Mouse (Mus musculus): ENCODE measurements around the gene Prkag2. TPM values are rescaled to one million over a fixed set of nuclear protein-coding genes. Genes with fewer than 3 reads are reported as not detected.
"Not testable (repeated sequence)": the region's sequence is repeated elsewhere in the genome, so short reads cannot be mapped to it uniquely, and the experiment has no call there.

The Prkag2 gene
- polyA plus RNA-seq, 1 experiment from 2014 or later: 109 TPM

DNA sequence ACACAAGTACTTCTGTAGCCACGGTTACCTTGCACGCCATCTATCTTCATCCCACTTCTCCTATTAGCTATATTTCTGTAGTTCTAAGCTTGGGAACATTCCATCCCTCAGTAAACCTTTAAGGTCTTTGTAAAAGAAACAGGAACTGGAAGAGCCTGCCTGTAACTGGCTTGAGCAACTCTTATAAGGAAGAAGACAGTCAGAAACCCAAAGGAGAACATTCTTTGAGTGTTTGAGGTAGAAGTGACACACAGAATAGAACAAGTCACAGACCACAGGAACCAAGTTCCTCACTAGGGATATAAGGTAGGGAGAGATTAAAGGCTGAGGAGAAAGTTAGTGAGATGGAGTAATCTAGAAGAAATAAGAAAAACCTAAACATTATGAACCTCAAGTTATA is 273.3 kb downstream of the Prkag2 start:
- no peak for ATAC-seq
- H3K9ac ChIP-seq (replicated peaks; ENCODE audit: low read depth, low read length): no peak overlapping the region
- H3K9me3 ChIP-seq (ENCODE audit: control insufficient read depth, low read length): no peaks in the 10 kb centered on the region
- no peak overlapping the region for H3K27ac ChIP-seq (ENCODE audit: low read length)
- H3K4me2 ChIP-seq (ENCODE audit: low read length): no peak overlapping the region
- WGBS: 82% methylated on average over 2 of the region's 2 CpGs
- H3K27me3 ChIP-seq (replicated peaks; ENCODE audit: control insufficient read depth, insufficient read depth, low read length): no peaks in the 10 kb centered on the region
- H3K36me3 ChIP-seq (ENCODE audit: control insufficient read depth, insufficient read depth): no peaks in the 10 kb centered on the region
- no peak overlapping the region for H3K4me3 ChIP-seq (replicated peaks; ENCODE audit: low read length)
- peaks cover 4% of the 10 kb centered on the region; the same call in 1 of the 2 replicates for H3K4me1 ChIP-seq (replicated peaks; ENCODE audit: control insufficient read depth, insufficient read depth, low read length)

DNA sequence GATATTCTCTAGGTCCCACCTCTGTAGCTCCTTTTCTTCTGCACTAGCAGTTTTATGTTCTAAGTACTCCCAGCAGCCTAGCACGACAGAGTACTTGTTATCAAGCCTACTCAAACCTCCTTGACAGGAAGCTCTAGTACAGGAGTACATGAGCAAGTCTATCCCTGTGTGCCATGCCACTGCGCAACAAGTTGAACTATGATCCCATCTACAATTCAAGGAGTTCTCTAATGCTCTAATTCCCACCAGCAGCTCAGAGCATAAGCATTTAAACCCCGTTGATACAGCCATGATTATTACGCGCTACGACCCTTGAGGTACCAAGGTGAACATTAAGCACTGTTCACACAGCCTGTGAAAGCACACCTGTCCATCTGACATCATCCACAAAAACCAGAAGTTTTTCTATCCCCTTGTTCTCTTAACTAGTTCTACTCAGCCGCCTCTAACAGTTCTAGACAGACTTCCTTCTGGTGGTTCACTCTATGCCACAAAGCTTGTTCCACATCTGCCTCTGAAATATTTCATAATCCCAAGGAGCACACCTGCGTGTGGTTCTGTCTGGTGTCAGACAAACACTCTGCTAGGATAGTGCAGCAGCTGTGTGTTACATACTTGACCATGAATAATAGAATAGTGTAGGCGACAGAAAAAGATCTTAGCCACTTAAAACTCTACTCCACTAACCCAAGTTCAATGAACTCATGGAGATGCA is 274.2 kb downstream of the Prkag2 start:
- no peak for ATAC-seq
- Histone ChIP-seq H3K4me1 (replicated peaks; ENCODE audit: control insufficient read depth, insufficient read depth, low read length) (peaks cover 4% of the 10 kb centered on the region; the same call in 1 of the 2 replicates), H3K9me3 (ENCODE audit: control insufficient read depth, low read length) (no peaks in the 10 kb centered on the region), H3K27ac (ENCODE audit: low read length) (no peak overlapping the region), H3K4me2 (ENCODE audit: low read length) (no peak overlapping the region), H3K27me3 (replicated peaks; ENCODE audit: control insufficient read depth, insufficient read depth, low read length) (no peaks in the 10 kb centered on the region), H3K9ac (replicated peaks; ENCODE audit: low read depth, low read length) (no peak overlapping the region), H3K4me3 (replicated peaks; ENCODE audit: low read length) (no peak overlapping the region), H3K36me3 (ENCODE audit: control insufficient read depth, insufficient read depth) (no peaks in the 10 kb centered on the region)
- 89% methylated on average over 9 of the region's 9 CpGs for WGBS

DNA sequence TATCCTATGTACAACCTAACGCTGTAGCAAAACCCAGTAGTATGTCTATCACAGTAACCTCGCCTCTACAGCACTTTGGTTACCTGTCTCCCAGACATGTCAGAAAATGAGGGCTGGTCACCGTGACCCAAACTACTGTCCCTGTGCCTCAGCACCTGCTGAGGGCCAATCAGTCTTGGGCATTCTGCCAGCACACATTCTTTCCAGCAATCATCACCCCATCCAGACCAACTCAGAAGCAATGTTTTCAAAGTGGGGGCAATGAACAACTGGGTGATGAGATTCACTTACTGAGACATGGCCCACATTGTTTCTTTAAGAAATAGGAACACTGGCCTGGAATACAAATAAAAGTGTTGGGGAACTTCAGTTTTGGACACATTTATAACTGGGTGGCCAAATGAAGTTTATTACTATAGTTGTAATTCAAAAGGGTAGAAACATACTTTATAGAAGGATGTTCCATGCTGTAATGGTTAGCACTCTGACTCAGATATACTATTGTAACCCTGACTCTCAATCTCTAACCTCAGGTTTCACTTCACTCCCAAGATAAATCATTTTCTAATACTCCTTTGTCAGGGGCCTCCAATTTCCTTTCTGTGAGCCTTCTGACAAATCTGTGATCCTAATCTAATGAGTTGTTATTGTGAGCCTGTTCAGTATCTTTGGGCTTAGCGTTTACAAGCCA is 274.9 kb downstream of the Prkag2 start:
- no peak overlapping the region for H3K27ac ChIP-seq (ENCODE audit: low read length)
- no peak for ATAC-seq
- H3K9me3 ChIP-seq (ENCODE audit: control insufficient read depth, low read length): no peaks in the 10 kb centered on the region
- H3K4me1 ChIP-seq (replicated peaks; ENCODE audit: control insufficient read depth, insufficient read depth, low read length): peaks cover 4% of the 10 kb centered on the region; the same call in 1 of the 2 replicates
- WGBS: 76% methylated on average over 4 of the region's 4 CpGs
- H3K27me3 ChIP-seq (replicated peaks; ENCODE audit: control insufficient read depth, insufficient read depth, low read length): no peaks in the 10 kb centered on the region
- no peak overlapping the region for H3K9ac ChIP-seq (replicated peaks; ENCODE audit: low read depth, low read length)
- H3K36me3 ChIP-seq (ENCODE audit: control insufficient read depth, insufficient read depth): no peaks in the 10 kb centered on the region
- no peak overlapping the region for H3K4me2 ChIP-seq (ENCODE audit: low read length)
- H3K4me3 ChIP-seq (replicated peaks; ENCODE audit: low read length): no peak overlapping the region

- no peaks in the 10 kb centered on the region for H3K9me3 ChIP-seq (ENCODE audit: control insufficient read depth, low read length)
- H3K4me1 ChIP-seq (replicated peaks; ENCODE audit: control insufficient read depth, insufficient read depth, low read length): peaks cover 4% of the 10 kb centered on the region; the same call in 1 of the 2 replicates
- H3K27me3 ChIP-seq (replicated peaks; ENCODE audit: control insufficient read depth, insufficient read depth, low read length): no peaks in the 10 kb centered on the region
- ATAC-seq: no peak
- no peak overlapping the region for H3K27ac ChIP-seq (ENCODE audit: low read length)
- 83% methylated on average over 6 of the region's 6 CpGs for WGBS
- no peak overlapping the region for H3K4me3 ChIP-seq (replicated peaks; ENCODE audit: low read length)
- H3K36me3 ChIP-seq (ENCODE audit: control insufficient read depth, insufficient read depth): no peaks in the 10 kb centered on the region
- no peak overlapping the region for H3K9ac ChIP-seq (replicated peaks; ENCODE audit: low read depth, low read length)
- H3K4me2 ChIP-seq (ENCODE audit: low read length): no peak overlapping the region
Measured at GRCm38 (mm10) chr5:24823864-24824405, 276.5 kb downstream of the Prkag2 start.

GRCm38 (mm10) chr5:24822781-24823180 is 277.7 kb downstream of the Prkag2 start:
- H3K36me3 ChIP-seq (ENCODE audit: control insufficient read depth, insufficient read depth): no peaks in the 10 kb centered on the region
- 77% methylated on average over 3 of the region's 3 CpGs for WGBS
- H3K27me3 ChIP-seq (replicated peaks; ENCODE audit: control insufficient read depth, insufficient read depth, low read length): no peaks in the 10 kb centered on the region
- no peak overlapping the region for H3K27ac ChIP-seq (ENCODE audit: low read length)
- H3K9me3 ChIP-seq (ENCODE audit: control insufficient read depth, low read length): no peaks in the 10 kb centered on the region
- H3K4me2 ChIP-seq (ENCODE audit: low read length): no peak overlapping the region
- no peak for ATAC-seq
- H3K4me1 ChIP-seq (replicated peaks; ENCODE audit: control insufficient read depth, insufficient read depth, low read length): peaks cover 4% of the 10 kb centered on the region; the same call in 1 of the 2 replicates
- no peak overlapping the region for H3K9ac ChIP-seq (replicated peaks; ENCODE audit: low read depth, low read length)
- no peak overlapping the region for H3K4me3 ChIP-seq (replicated peaks; ENCODE audit: low read length)

DNA sequence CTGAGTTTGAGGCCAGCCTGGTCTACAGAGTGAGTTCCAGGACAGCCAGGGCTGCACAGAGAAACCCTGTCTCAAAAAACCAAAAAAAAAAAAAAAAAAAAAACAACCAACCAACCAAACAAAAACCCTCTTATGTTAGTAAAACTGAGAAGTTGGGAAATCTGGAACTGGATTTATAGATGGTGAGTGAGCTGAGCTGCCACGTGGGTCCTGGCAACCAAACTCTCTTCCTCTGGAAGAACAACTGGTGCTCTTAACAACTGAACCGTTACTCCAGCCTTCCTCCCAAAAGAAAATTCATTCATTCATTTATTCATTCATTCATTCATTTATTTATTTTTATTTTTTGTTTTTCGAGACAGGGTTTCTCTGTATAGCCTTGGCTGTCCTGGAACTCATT is 278.2 kb downstream of the Prkag2 start:
- not testable (repeated sequence) for H3K9ac ChIP-seq (replicated peaks; ENCODE audit: low read depth, low read length); H3K4me3 ChIP-seq (replicated peaks; ENCODE audit: low read length); ATAC-seq; H3K27me3 ChIP-seq (replicated peaks; ENCODE audit: control insufficient read depth, insufficient read depth, low read length); H3K4me2 ChIP-seq (ENCODE audit: low read length); H3K4me1 ChIP-seq (replicated peaks; ENCODE audit: control insufficient read depth, insufficient read depth, low read length); H3K9me3 ChIP-seq (ENCODE audit: control insufficient read depth, low read length); H3K27ac ChIP-seq (ENCODE audit: low read length); H3K36me3 ChIP-seq (ENCODE audit: control insufficient read depth, insufficient read depth)
- WGBS: 86% methylated on average over 3 of the region's 3 CpGs

DNA sequence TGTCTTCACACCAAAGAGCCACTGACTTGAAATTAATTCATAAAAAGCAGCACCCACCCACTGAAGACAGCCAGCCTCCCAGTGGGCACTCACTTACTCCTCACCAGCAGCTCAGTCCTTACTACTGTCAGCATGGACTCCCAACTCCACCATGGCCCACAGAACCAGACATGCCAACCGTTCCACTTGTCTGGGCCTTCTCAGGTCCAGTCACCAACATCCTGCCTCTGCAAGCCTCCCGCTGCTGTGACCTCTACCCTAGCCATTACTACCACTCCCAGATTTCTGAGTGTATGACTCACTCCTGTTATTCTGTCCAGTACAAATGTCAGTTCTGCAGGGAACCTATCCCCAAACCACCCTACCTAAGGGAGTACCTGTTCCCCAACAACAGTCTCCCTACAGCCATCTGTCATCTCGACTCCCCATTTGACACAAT is 279.0 kb downstream of the Prkag2 start:
- H3K27ac ChIP-seq (ENCODE audit: low read length): no peak overlapping the region
- H3K9ac ChIP-seq (replicated peaks; ENCODE audit: low read depth, low read length): no peak overlapping the region
- no peaks in the 10 kb centered on the region for H3K27me3 ChIP-seq (replicated peaks; ENCODE audit: control insufficient read depth, insufficient read depth, low read length)
- ATAC-seq: no peak
- peaks cover 7% of the 10 kb centered on the region; the same call in 1 of the 2 replicates for H3K36me3 ChIP-seq (ENCODE audit: control insufficient read depth, insufficient read depth)
- H3K4me2 ChIP-seq (ENCODE audit: low read length): no peak overlapping the region
- 92% methylated on average over 3 of the region's 3 CpGs for WGBS
- H3K9me3 ChIP-seq (ENCODE audit: control insufficient read depth, low read length): no peaks in the 10 kb centered on the region
- H3K4me1 ChIP-seq (replicated peaks; ENCODE audit: control insufficient read depth, insufficient read depth, low read length): peaks cover 4% of the 10 kb centered on the region; the same call in 1 of the 2 replicates
- H3K4me3 ChIP-seq (replicated peaks; ENCODE audit: low read length): no peak overlapping the region

DNA sequence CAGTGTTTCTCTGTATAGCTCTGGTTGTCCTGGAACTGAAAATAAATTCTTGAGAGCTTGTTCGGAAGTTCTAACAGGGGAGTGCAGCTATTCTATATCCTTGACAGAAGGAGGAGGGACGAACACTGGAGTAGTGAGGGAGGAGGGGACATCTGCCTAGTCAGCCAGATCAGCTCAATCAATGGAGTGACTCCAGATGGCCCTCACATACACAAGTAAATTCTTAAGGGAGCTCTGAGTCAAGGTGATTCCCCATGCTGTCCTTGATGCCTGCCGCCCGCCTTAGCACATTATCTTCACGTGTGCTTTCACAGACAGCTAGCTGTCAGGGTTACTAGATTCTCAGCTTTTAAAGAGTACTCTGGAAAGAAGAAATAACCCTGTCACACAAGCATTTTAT is 279.8 kb downstream of the Prkag2 start:
- 68% methylated on average over 5 of the region's 5 CpGs for WGBS
- no peaks in the 10 kb centered on the region for H3K9me3 ChIP-seq (ENCODE audit: control insufficient read depth, low read length)
- no peaks in the 10 kb centered on the region for H3K4me1 ChIP-seq (replicated peaks; ENCODE audit: control insufficient read depth, insufficient read depth, low read length)
- H3K36me3 ChIP-seq (ENCODE audit: control insufficient read depth, insufficient read depth): peaks cover 7% of the 10 kb centered on the region; the same call in 1 of the 2 replicates
- no peak overlapping the region for H3K4me3 ChIP-seq (replicated peaks; ENCODE audit: low read length)
- no peak overlapping the region for H3K9ac ChIP-seq (replicated peaks; ENCODE audit: low read depth, low read length)
- no peak overlapping the region for H3K27ac ChIP-seq (ENCODE audit: low read length)
- ATAC-seq: no peak
- no peaks in the 10 kb centered on the region for H3K27me3 ChIP-seq (replicated peaks; ENCODE audit: control insufficient read depth, insufficient read depth, low read length)
- no peak overlapping the region for H3K4me2 ChIP-seq (ENCODE audit: low read length)

- no peaks in the 10 kb centered on the region for H3K9me3 ChIP-seq (ENCODE audit: control insufficient read depth, low read length)
- no peak overlapping the region for H3K27ac ChIP-seq (ENCODE audit: low read length)
- H3K36me3 ChIP-seq (ENCODE audit: control insufficient read depth, insufficient read depth): peaks cover 20% of the 10 kb centered on the region
- no peaks in the 10 kb centered on the region for H3K4me1 ChIP-seq (replicated peaks; ENCODE audit: control insufficient read depth, insufficient read depth, low read length)
- WGBS: 39% methylated on average over 4 of the region's 4 CpGs
- ATAC-seq: no peak
- H3K4me2 ChIP-seq (ENCODE audit: low read length): no peak overlapping the region
- H3K9ac ChIP-seq (replicated peaks; ENCODE audit: low read depth, low read length): no peak overlapping the region
- H3K4me3 ChIP-seq (replicated peaks; ENCODE audit: low read length): no peak overlapping the region
- H3K27me3 ChIP-seq (replicated peaks; ENCODE audit: control insufficient read depth, insufficient read depth, low read length): no peaks in the 10 kb centered on the region
Measured at GRCm38 (mm10) chr5:24817191-24817590, 283.3 kb downstream of the Prkag2 start.

All from forebrain, embryonic 16.5 days (tissue).